Mouse (Mus musculus): ENCODE measurements around the gene Mgat5. TPM values are rescaled to one million over a fixed set of nuclear protein-coding genes. Genes with fewer than 3 reads are reported as not detected.

Mgat5 gene
- polyA plus RNA-seq, 1 experiment = 2.2 TPM

GRCm38 (mm10) chr1:127459576-127459975 lies 254.8 kb downstream of the Mgat5 start:
- no peak overlapping the region for H3K4me3 ChIP-seq
- no peaks in the 10 kb centered on the region for H3K36me3 ChIP-seq (ENCODE audit: control insufficient read depth, insufficient read depth)
- H3K27me3 ChIP-seq (ENCODE audit: control insufficient read depth, insufficient read depth, insufficient read length) = no peaks in the 10 kb centered on the region
- no peak overlapping the region for H3K4me2 ChIP-seq (ENCODE audit: low read depth)
- no peak overlapping the region for H3ac ChIP-seq (ENCODE audit: control insufficient read depth, insufficient read length)
- no peaks in the 10 kb centered on the region for H3K79me2 ChIP-seq (ENCODE audit: control insufficient read depth, insufficient read depth)
- TF ChIP-seq CEBPB (IDR thresholded peaks at IDR 0.05; ENCODE audit: insufficient read depth, poor library complexity, severe bottlenecking) = no peak
- TF ChIP-seq MYOG (IDR thresholded peaks at IDR 0.05; ENCODE audit: control insufficient read depth in 1 of 3, insufficient read depth in 1 of 3, insufficient read length in 2 of 3, low read depth in 2 of 3) = no peak
- TF ChIP-seq MYOD1 (IDR thresholded peaks at IDR 0.05; ENCODE audit: control insufficient read depth in 1 of 3, insufficient read length in 2 of 3, low read depth in 2 of 3) = no peak
- no peak for TF ChIP-seq SRF (IDR thresholded peaks at IDR 0.05; ENCODE audit: control insufficient read depth, insufficient read length, low read depth)
- TF ChIP-seq POLR2AphosphoS2 (IDR thresholded peaks at IDR 0.05; ENCODE audit: insufficient read length, low read depth) = no peak
- TF ChIP-seq MAX (IDR thresholded peaks at IDR 0.05; ENCODE audit: low read depth) = no peak

GRCm38 (mm10) chr1:127461017-127461416 lies 256.2 kb downstream of the Mgat5 start:
- Histone ChIP-seq H3K4me2 (ENCODE audit: low read depth) (no peak overlapping the region), H3K27me3 (ENCODE audit: control insufficient read depth, insufficient read depth, insufficient read length) (no peaks in the 10 kb centered on the region), H3ac (ENCODE audit: control insufficient read depth, insufficient read length) (no peak overlapping the region), H3K4me3 (no peak overlapping the region), H3K36me3 (ENCODE audit: control insufficient read depth, insufficient read depth) (no peaks in the 10 kb centered on the region), H3K79me2 (ENCODE audit: control insufficient read depth, insufficient read depth) (no peaks in the 10 kb centered on the region)
- TF ChIP-seq TCF12 (IDR thresholded peaks at IDR 0.05; ENCODE audit: insufficient read depth, poor library complexity, severe bottlenecking) = no peak
- no peak for TF ChIP-seq USF1 (IDR thresholded peaks at IDR 0.05; ENCODE audit: low read depth)
- no peak for TF ChIP-seq MYOD1 (IDR thresholded peaks at IDR 0.05; ENCODE audit: control insufficient read depth in 1 of 3, insufficient read length in 2 of 3, low read depth in 2 of 3)
- no peak for TF ChIP-seq POLR2AphosphoS2 (IDR thresholded peaks at IDR 0.05; ENCODE audit: insufficient read length, low read depth)
- no peak for TF ChIP-seq MAX (IDR thresholded peaks at IDR 0.05; ENCODE audit: low read depth)
- no peak for TF ChIP-seq CEBPB (IDR thresholded peaks at IDR 0.05; ENCODE audit: insufficient read depth, poor library complexity, severe bottlenecking)
- no peak for TF ChIP-seq E2F4 (IDR thresholded peaks at IDR 0.05; ENCODE audit: insufficient read depth)
- TF ChIP-seq MYOG (IDR thresholded peaks at IDR 0.05; ENCODE audit: control insufficient read depth in 1 of 3, insufficient read depth in 1 of 3, insufficient read length in 2 of 3, low read depth in 2 of 3) = no peak
- TF ChIP-seq REST (IDR thresholded peaks at IDR 0.05; ENCODE audit: insufficient read depth, insufficient read length) = no peak

- no peak overlapping the region for H3K4me2 ChIP-seq (ENCODE audit: low read depth)
- no peak overlapping the region for H3ac ChIP-seq (ENCODE audit: control insufficient read depth, insufficient read length)
- no peaks in the 10 kb centered on the region for H3K27me3 ChIP-seq (ENCODE audit: control insufficient read depth, insufficient read depth, insufficient read length)
- H3K36me3 ChIP-seq (ENCODE audit: control insufficient read depth, insufficient read depth) = no peaks in the 10 kb centered on the region
- no peak overlapping the region for H3K4me3 ChIP-seq
- TF ChIP-seq REST (IDR thresholded peaks at IDR 0.05; ENCODE audit: insufficient read depth, insufficient read length) (no peak), MYOD1 (IDR thresholded peaks at IDR 0.05; ENCODE audit: control insufficient read depth in 1 of 3, insufficient read length in 2 of 3, low read depth in 2 of 3) (no peak), POLR2AphosphoS2 (IDR thresholded peaks at IDR 0.05; ENCODE audit: insufficient read length, low read depth) (no peak), E2F4 (IDR thresholded peaks at IDR 0.05; ENCODE audit: insufficient read depth) (no peak), MAX (IDR thresholded peaks at IDR 0.05; ENCODE audit: low read depth) (no peak), TCF12 (IDR thresholded peaks at IDR 0.05; ENCODE audit: insufficient read depth, poor library complexity, severe bottlenecking) (no peak), TCF3 (IDR thresholded peaks at IDR 0.05; ENCODE audit: insufficient read length, low read depth) (no peak), CEBPB (IDR thresholded peaks at IDR 0.05; ENCODE audit: insufficient read depth, poor library complexity, severe bottlenecking) (no peak), POLR2A (IDR thresholded peaks at IDR 0.05; ENCODE audit: insufficient read length, low read depth) (no peak), USF1 (IDR thresholded peaks at IDR 0.05; ENCODE audit: low read depth) (no peak)
- no peaks in the 10 kb centered on the region for H3K79me2 ChIP-seq (ENCODE audit: control insufficient read depth, insufficient read depth)
Measured at GRCm38 (mm10) chr1:127464041-127464440, 259.2 kb downstream of the Mgat5 start.

GRCm38 (mm10) chr1:127465292-127465691 lies 260.5 kb downstream of the Mgat5 start:
- Histone ChIP-seq H3K27me3 (ENCODE audit: control insufficient read depth, insufficient read depth, insufficient read length) (no peaks in the 10 kb centered on the region), H3K4me2 (ENCODE audit: low read depth) (no peak overlapping the region), H3K4me3 (no peak overlapping the region), H3K36me3 (ENCODE audit: control insufficient read depth, insufficient read depth) (no peaks in the 10 kb centered on the region), H3ac (ENCODE audit: control insufficient read depth, insufficient read length) (no peak overlapping the region), H3K79me2 (ENCODE audit: control insufficient read depth, insufficient read depth) (no peaks in the 10 kb centered on the region)
- TF ChIP-seq USF1 (IDR thresholded peaks at IDR 0.05; ENCODE audit: low read depth) (no peak), TCF3 (IDR thresholded peaks at IDR 0.05; ENCODE audit: insufficient read length, low read depth) (no peak), SRF (IDR thresholded peaks at IDR 0.05; ENCODE audit: control insufficient read depth, insufficient read length, low read depth) (no peak), POLR2AphosphoS2 (IDR thresholded peaks at IDR 0.05; ENCODE audit: insufficient read length, low read depth) (no peak), POLR2A (IDR thresholded peaks at IDR 0.05; ENCODE audit: insufficient read length, low read depth) (no peak), MYOG (IDR thresholded peaks at IDR 0.05; ENCODE audit: control insufficient read depth in 1 of 3, insufficient read depth in 1 of 3, insufficient read length in 2 of 3, low read depth in 2 of 3) (no peak), MAX (IDR thresholded peaks at IDR 0.05; ENCODE audit: low read depth) (no peak), REST (IDR thresholded peaks at IDR 0.05; ENCODE audit: insufficient read depth, insufficient read length) (no peak), E2F4 (IDR thresholded peaks at IDR 0.05; ENCODE audit: insufficient read depth) (no peak), TCF12 (IDR thresholded peaks at IDR 0.05; ENCODE audit: insufficient read depth, poor library complexity, severe bottlenecking) (no peak), MYOD1 (IDR thresholded peaks at IDR 0.05; ENCODE audit: control insufficient read depth in 1 of 3, insufficient read length in 2 of 3, low read depth in 2 of 3) (no peak), CEBPB (IDR thresholded peaks at IDR 0.05; ENCODE audit: insufficient read depth, poor library complexity, severe bottlenecking) (no peak)

- Histone ChIP-seq H3K4me3 (no peak overlapping the region), H3ac (ENCODE audit: control insufficient read depth, insufficient read length) (no peak overlapping the region), H3K27me3 (ENCODE audit: control insufficient read depth, insufficient read depth, insufficient read length) (no peaks in the 10 kb centered on the region), H3K36me3 (ENCODE audit: control insufficient read depth, insufficient read depth) (no peaks in the 10 kb centered on the region), H3K4me2 (ENCODE audit: low read depth) (no peak overlapping the region), H3K79me2 (ENCODE audit: control insufficient read depth, insufficient read depth) (no peaks in the 10 kb centered on the region)
- no peak for TF ChIP-seq MYOD1 (IDR thresholded peaks at IDR 0.05; ENCODE audit: control insufficient read depth in 1 of 3, insufficient read length in 2 of 3, low read depth in 2 of 3)
Measured at GRCm38 (mm10) chr1:127467238-127467637, 262.4 kb downstream of the Mgat5 start.
